Mouse (Mus musculus): ENCODE measurements at regions not wholly inside any gene's neighbourhood (a gene's known extent, or its start where the extent isn't known, plus 50 kb on each side); places are given as distances from the start of the nearest gene placed in this dataset.

DNA sequence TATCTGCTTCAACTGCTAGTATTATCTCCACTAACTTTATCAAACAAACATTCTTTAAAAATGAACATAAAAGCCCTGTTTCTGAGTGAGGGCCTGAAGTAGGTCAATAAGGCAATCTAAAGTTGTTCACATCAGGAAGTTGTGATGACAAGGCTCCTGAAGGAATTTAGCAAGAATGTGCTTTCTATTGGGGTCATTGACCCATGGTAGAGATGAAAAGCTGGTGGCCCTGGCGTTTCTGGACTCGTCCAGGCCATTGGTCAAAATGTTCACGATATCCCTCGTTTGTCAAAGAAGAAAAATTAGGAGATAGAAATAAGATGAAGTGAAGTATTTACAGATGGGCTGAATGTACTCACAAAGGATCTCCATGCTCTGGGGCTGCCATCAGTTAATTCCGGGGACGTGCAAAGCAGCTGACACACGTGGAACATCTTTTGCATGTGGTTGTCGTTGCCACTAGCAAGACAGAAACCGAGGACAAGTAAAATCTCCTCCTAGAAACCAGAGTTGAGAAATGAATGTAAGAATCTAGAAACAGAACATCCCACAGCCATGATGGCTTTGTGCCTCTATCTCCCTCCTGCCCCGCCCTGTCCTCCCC, 134.1 kb downstream of the Snx18 start:
- TF ChIP-seq CTCF (IDR thresholded peaks at IDR 0.05; ENCODE audit: extremely low read depth, insufficient read length, insufficient replicate concordance, low read depth, low read length) (no peak), POLR2A (IDR thresholded peaks at IDR 0.05; ENCODE audit: low read depth, low read length) (no peak)
